Mouse (Mus musculus): ENCODE measurements around the gene Tap1.
"Not testable (repeated sequence)": the region's sequence is repeated elsewhere in the genome, so short reads cannot be mapped to it uniquely, and the experiment has no call there.

Gene Tap1

GRCm38 (mm10) chr17:34187261-34187916, at the start of gene Tap1, which contains the start of gene Psmb9:
Tap1 (plus strand) TSS chr17:34187553.
Psmb9 (minus strand) TSS chr17:34187764.
- peak; percentile 98 for DNase-seq (ENCODE audit: low spot score)

GRCm38 (mm10) chr17:34137601-34138000, 49.8 kb upstream of the Tap1 start:
- no peak for DNase-seq (ENCODE audit: low spot score)

- no peak for DNase-seq (ENCODE audit: low spot score)
These were observed 48.7 kb upstream of the Tap1 start for GRCm38 (mm10) chr17:34138655-34139054.

GRCm38 (mm10) chr17:34139416-34139815, 47.9 kb upstream of the Tap1 start:
- no peak for DNase-seq (ENCODE audit: low spot score)

GRCm38 (mm10) chr17:34140240-34140639, 47.1 kb upstream of the Tap1 start:
- DNase-seq (ENCODE audit: low spot score): no peak

GRCm38 (mm10) chr17:34141448-34141847, 45.9 kb upstream of the Tap1 start:
- no peak for DNase-seq (ENCODE audit: low spot score)

- DNase-seq (ENCODE audit: low spot score): no peak
These were observed 44.8 kb upstream of the Tap1 start for GRCm38 (mm10) chr17:34142456-34143010.

- DNase-seq (ENCODE audit: low spot score): peak; percentile 71
These were observed 44.3 kb upstream of the Tap1 start, which contains the start of gene H2-DMb2 for GRCm38 (mm10) chr17:34143033-34143432. H2-DMb2 (plus strand) TSS chr17:34143307.

- no peak for DNase-seq (ENCODE audit: low spot score)
These were observed 43.9 kb upstream of the Tap1 start for GRCm38 (mm10) chr17:34143461-34143860.

- not testable (repeated sequence) for DNase-seq (ENCODE audit: low spot score)
These were observed 43.1 kb upstream of the Tap1 start for GRCm38 (mm10) chr17:34144221-34144620.

- DNase-seq (ENCODE audit: low spot score): peak; percentile 37
These were observed 42.4 kb upstream of the Tap1 start for GRCm38 (mm10) chr17:34144960-34145371.

GRCm38 (mm10) chr17:34152923-34153322, 34.4 kb upstream of the Tap1 start, which contains the start of gene H2-DMb1:
H2-DMb1 (plus strand) TSS chr17:34153072.
- DNase-seq (ENCODE audit: low spot score): no peak

GRCm38 (mm10) chr17:34155534-34155933, 31.8 kb upstream of the Tap1 start:
- no peak for DNase-seq (ENCODE audit: low spot score)

GRCm38 (mm10) chr17:34164202-34164895, 23.0 kb upstream of the Tap1 start:
- peak; percentile 21 for DNase-seq (ENCODE audit: low spot score)

- DNase-seq (ENCODE audit: low spot score): peak; percentile 40
These were observed 22.2 kb upstream of the Tap1 start for GRCm38 (mm10) chr17:34165033-34165730.

GRCm38 (mm10) chr17:34169279-34169678, 18.1 kb upstream of the Tap1 start:
- DNase-seq (ENCODE audit: low spot score): peak; percentile 64

GRCm38 (mm10) chr17:34170487-34170876, 16.9 kb upstream of the Tap1 start:
- DNase-seq (ENCODE audit: low spot score): no peak

GRCm38 (mm10) chr17:34170877-34171498, 16.4 kb upstream of the Tap1 start:
- DNase-seq (ENCODE audit: low spot score): peak; percentile 90

- no peak for DNase-seq (ENCODE audit: low spot score)
These were observed 14.8 kb upstream of the Tap1 start for GRCm38 (mm10) chr17:34172528-34172927.

GRCm38 (mm10) chr17:34174075-34174474, 13.3 kb upstream of the Tap1 start:
- DNase-seq (ENCODE audit: low spot score): no peak

GRCm38 (mm10) chr17:34177179-34177578, 10.2 kb upstream of the Tap1 start:
- peak; percentile 33 for DNase-seq (ENCODE audit: low spot score)

GRCm38 (mm10) chr17:34179019-34179418, 8.3 kb upstream of the Tap1 start:
- no peak for DNase-seq (ENCODE audit: low spot score)
